ENCODE assay signal across 13 mouse cellular contexts in the genomic region with DNA sequence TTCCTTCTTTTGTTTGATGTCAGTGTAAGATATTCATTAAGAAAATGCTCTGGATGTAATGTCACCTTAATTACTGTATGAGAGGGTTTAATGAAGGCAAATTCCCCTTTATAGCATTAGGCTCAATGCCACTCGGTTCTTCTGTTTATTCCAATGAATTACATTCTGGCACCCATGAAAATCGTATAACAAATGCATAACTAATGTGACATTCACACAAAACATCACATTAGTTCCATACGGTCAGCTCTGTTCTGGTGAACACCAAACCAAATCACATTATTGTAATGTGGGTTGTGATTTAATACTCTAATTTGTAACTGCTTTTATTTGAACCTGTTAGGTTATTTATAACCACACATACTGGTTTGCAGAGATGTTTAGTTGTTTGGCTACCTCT.
"Had no signal": no experiment of that assay in that cellular context is flagged by ENCODE, and none has a peak within 500 bp of the region (broad histone marks: within the 10 kb centered on the region; RNA-seq: fewer than 3 reads in every experiment).

No protein-coding gene starts in this region.

- DNase-seq: kidney, adult 8-10 months; kidney, postnatal 25 days; lung, embryonic 14.5 days; lung, postnatal 10 days; lung, postnatal 4 days; right cerebral cortex, postnatal 4 days; spleen, adult 18-20 months; thymus, adult 2 months; thymus, postnatal 25 days had no signal

- ATAC-seq: liver, embryonic 12.5 days had no signal

- H3K4me2 ChIP-seq: limb, embryonic 15.5 days; liver, embryonic 12.5 days; lung, embryonic 14.5 days; neural tube, embryonic 15.5 days had no signal

- H3K4me1 ChIP-seq: limb, embryonic 15.5 days; liver, embryonic 12.5 days; neural tube, embryonic 15.5 days had no signal

- H3K4me3 ChIP-seq: limb, embryonic 15.5 days; liver, embryonic 12.5 days; myocyte; neural tube, embryonic 15.5 days had no signal

- H3K27me3 ChIP-seq: limb, embryonic 15.5 days; liver, embryonic 12.5 days had no signal

- H3K27ac ChIP-seq: limb, embryonic 15.5 days; liver, embryonic 12.5 days; neural tube, embryonic 15.5 days had no signal

- H3K36me3 ChIP-seq: limb, embryonic 15.5 days; liver, embryonic 12.5 days; neural tube, embryonic 15.5 days had no signal

- H3K9me3 ChIP-seq: limb, embryonic 15.5 days; liver, embryonic 12.5 days; neural tube, embryonic 15.5 days had no signal

- H3K9ac ChIP-seq: limb, embryonic 15.5 days; liver, embryonic 12.5 days; lung, embryonic 14.5 days; neural tube, embryonic 15.5 days had no signal
